Mouse (Mus musculus) brain, embryonic 14.5 days (tissue): ENCODE measurements around the gene Cask. TPM values are rescaled to one million over a fixed set of nuclear protein-coding genes. Genes with fewer than 3 reads are reported as not detected.

Source experiments
- DNase-seq: peaks from one replicate; pipeline ENCODE4 v3.0.0-alpha.2; 2011; ENCODE audit warnings: low read depth
- CTCF ChIP-seq: fragments of 200-500 bp; IDR thresholded peaks from 2 replicates; pipeline ENCODE4 v1.5.1; 2012; ENCODE audit warnings: inconsistent platforms, mild to moderate bottlenecking, moderate library complexity, borderline replicate concordance; ENCODE audit not compliant: insufficient read depth, insufficient read length; ENCODE audit errors: extremely low read depth
- POLR2A ChIP-seq: fragments of 200-500 bp; IDR thresholded peaks from 2 replicates; pipeline ENCODE4 v1.6.1; 2012; ENCODE audit warnings: mild to moderate bottlenecking, inconsistent platforms, borderline replicate concordance; ENCODE audit not compliant: poor library complexity, insufficient read depth, insufficient read length, severe bottlenecking; ENCODE audit errors: extremely low read depth
- polyA plus RNA-seq: library from polyadenylated mRNA; depleted of rRNA; stranded (reverse); fragments of >200 nt; gene quantifications from 2 replicates; pipeline ENCODE4 v1.2.3, GENCODE M21; 2012; rRNA removed

Gene Cask
- polyA plus RNA-seq, 1 experiment: 68.8 TPM

DNA sequence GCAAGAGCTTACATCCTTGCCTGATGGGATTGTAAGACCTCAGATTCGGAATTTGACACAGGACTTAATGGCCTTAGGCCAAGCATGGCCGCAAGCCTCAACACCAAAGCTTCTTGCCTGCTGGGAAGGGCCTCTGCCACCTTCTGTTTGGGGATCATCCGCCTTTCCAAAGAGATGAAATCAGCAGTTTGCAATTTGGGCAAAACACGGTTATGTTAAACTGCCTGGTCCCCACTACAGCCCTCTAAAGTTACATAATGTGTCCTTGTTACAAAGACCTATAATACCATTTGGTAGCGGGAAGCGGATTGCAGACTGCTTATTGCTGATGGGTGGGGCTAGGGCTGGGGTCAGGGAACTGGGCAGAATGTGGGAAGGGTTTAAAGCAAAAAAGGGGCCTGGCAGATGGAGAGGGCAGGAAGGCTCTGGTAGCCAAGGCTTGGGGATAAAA, 384.0 kb downstream of the Cask start:
- TF ChIP-seq POLR2A: no peak
- no peak for TF ChIP-seq CTCF
- no peak for DNase-seq

Other genes with a start within 250 kb of the Cask start
- 1.2 and 1.4 TPM in 2 replicates for gene Gpr34, start 219.3 kb downstream of the Cask start, polyA plus RNA-seq
- not detected in 2 replicates for gene Gpr82, start 190.0 kb downstream of the Cask start, polyA plus RNA-seq